Mouse (Mus musculus) liver, postnatal 0 days (tissue): Measurements from ENCODE around the gene Spaca3.

ENCODE experiments used
- CTCF ChIP-seq: sonication (generic); IDR thresholded peaks from 2 replicates; pipeline ENCODE4 v1.5.1; 2016; ENCODE audit warnings: antibody characterized with exemption, low read depth
- EP300 ChIP-seq: IDR thresholded peaks from 2 replicates; pipeline ENCODE4 v1.6.1; 2016; ENCODE audit warnings: antibody characterized with exemption, low read depth, mild to moderate bottlenecking

DNA sequence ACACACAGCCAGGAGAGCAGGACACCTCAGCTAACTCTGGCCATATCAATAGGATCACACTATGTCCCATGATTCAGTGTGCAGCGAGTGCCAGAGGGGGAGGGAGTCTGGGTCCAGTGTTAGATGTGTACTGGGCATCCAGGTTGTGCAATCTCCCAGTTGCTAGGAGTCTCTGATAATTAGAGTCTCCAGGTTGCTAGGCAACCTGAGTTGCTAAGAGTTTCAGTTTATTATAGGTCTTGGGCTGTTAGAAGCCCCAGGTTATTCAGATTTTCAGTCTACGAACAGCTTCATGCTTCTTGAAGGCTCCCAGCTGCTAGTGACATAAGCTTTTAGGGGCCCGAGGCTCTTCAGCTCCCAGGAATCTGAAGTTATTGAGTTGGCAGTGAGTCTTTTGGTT, 5.2 kb upstream of the Spaca3 start:
- TF ChIP-seq CTCF (no peak), EP300 (no peak)
